Mouse (Mus musculus) myocyte (in vitro differentiated cells): ENCODE data around the gene Gmppa. TPM values are rescaled to one million over a fixed set of nuclear protein-coding genes. Genes with fewer than 3 reads are reported as not detected.

Experiments used
- H3K27me3 ChIP-seq: one replicate; pipeline ENCODE4 v1.6.1; 2011; ENCODE audit not compliant: control insufficient read depth, insufficient read depth, insufficient read length
- H3K36me3 ChIP-seq: one replicate; pipeline ENCODE4 v1.6.1; 2011; ENCODE audit not compliant: control insufficient read depth, insufficient read depth
- H3K4me2 ChIP-seq: one replicate; pipeline ENCODE4 v1.6.1; 2011; ENCODE audit warnings: low read depth, control low read depth
- H3K4me3 ChIP-seq: one replicate; pipeline ENCODE4 v1.5.1; 2011; ENCODE audit warnings: mild to moderate bottlenecking, control low read depth, moderate library complexity
- H3K79me2 ChIP-seq: one replicate; pipeline ENCODE4 v1.6.1; 2011; ENCODE audit not compliant: control insufficient read depth, insufficient read depth
- H3ac ChIP-seq: one replicate; pipeline ENCODE4 v1.6.1; 2011; ENCODE audit not compliant: control insufficient read depth, insufficient read length
- CEBPB ChIP-seq: IDR thresholded peaks from 2 replicates; pipeline ENCODE4 v1.6.1; 2011; ENCODE audit warnings: mild to moderate bottlenecking, moderate library complexity; ENCODE audit not compliant: poor library complexity, insufficient read depth, severe bottlenecking
- E2F4 ChIP-seq: IDR thresholded peaks from one replicate; pipeline ENCODE4 v1.6.1; 2011; ENCODE audit warnings: mild to moderate bottlenecking, control low read depth, moderate library complexity; ENCODE audit not compliant: insufficient read depth
- MAX ChIP-seq: IDR thresholded peaks from one replicate; pipeline ENCODE4 v1.6.1; 2011; ENCODE audit warnings: low read depth, mild to moderate bottlenecking, control low read depth
- MYOD1 ChIP-seq, 3 experiments: IDR thresholded peaks; one replicate each; pipeline ENCODE4 v1.6.1; 2011; ENCODE audit warnings: control low read depth in 2 of 3, low read depth in 2 of 3, mild to moderate bottlenecking in 2 of 3, moderate library complexity in 1 of 3; ENCODE audit not compliant: insufficient read length in 2 of 3, control insufficient read depth in 1 of 3
- MYOG ChIP-seq, 3 experiments: IDR thresholded peaks; one replicate each; pipeline ENCODE4 v1.6.1; 2011; ENCODE audit warnings: control low read depth in 2 of 3, low read depth in 2 of 3, mild to moderate bottlenecking in 2 of 3; ENCODE audit not compliant: insufficient read length in 2 of 3, control insufficient read depth in 1 of 3, insufficient read depth in 1 of 3
- POLR2A ChIP-seq: IDR thresholded peaks from one replicate; pipeline ENCODE4 v1.6.1; 2011; ENCODE audit warnings: low read depth, mild to moderate bottlenecking, control low read depth, moderate library complexity; ENCODE audit not compliant: insufficient read length
- POLR2AphosphoS2 ChIP-seq: IDR thresholded peaks from one replicate; pipeline ENCODE4 v1.6.1; 2011; ENCODE audit warnings: low read depth, control low read depth; ENCODE audit not compliant: insufficient read length
- REST ChIP-seq: IDR thresholded peaks from one replicate; pipeline ENCODE4 v1.6.1; 2011; ENCODE audit warnings: mild to moderate bottlenecking, control low read depth, moderate library complexity; ENCODE audit not compliant: insufficient read depth, insufficient read length
- SRF ChIP-seq: IDR thresholded peaks from one replicate; pipeline ENCODE4 v1.6.1; 2011; ENCODE audit warnings: low read depth; ENCODE audit not compliant: control insufficient read depth, insufficient read length
- TCF12 ChIP-seq: IDR thresholded peaks from one replicate; pipeline ENCODE4 v1.6.1; 2011; ENCODE audit warnings: mild to moderate bottlenecking, control low read depth; ENCODE audit not compliant: poor library complexity, insufficient read depth, severe bottlenecking
- TCF3 ChIP-seq: IDR thresholded peaks from one replicate; pipeline ENCODE4 v1.6.1; 2011; ENCODE audit warnings: low read depth, control low read depth; ENCODE audit not compliant: insufficient read length
- USF1 ChIP-seq: IDR thresholded peaks from one replicate; pipeline ENCODE4 v1.6.1; 2011; ENCODE audit warnings: low read depth, mild to moderate bottlenecking, control low read depth, moderate library complexity
- polyA plus RNA-seq: library from polyadenylated mRNA; unstranded; fragments of >200 nt; fragmentation: generic; extraction: Trizol; gene quantifications from one replicate; pipeline ENCODE4 v1.2.1, GENCODE M21; 2012; ENCODE audit warnings: missing spikeins

Gmppa gene
- polyA plus RNA-seq, 1 experiment: 106 TPM

- no peaks in the 10 kb centered on the region for H3K27me3 ChIP-seq
- H3ac ChIP-seq: no peak overlapping the region
- H3K4me2 ChIP-seq: peak overlapping the region; percentile 64
- H3K4me3 ChIP-seq: peak overlapping the region; percentile 12
- H3K79me2 ChIP-seq: no peaks in the 10 kb centered on the region
- TF ChIP-seq MYOD1 (IDR thresholded peaks at IDR 0.05; ENCODE audit: control insufficient read depth in 1 of 3, insufficient read length in 2 of 3, low read depth in 2 of 3) (no peak), USF1 (no peak), REST (no peak), POLR2A (peak; percentile 21), TCF12 (no peak), E2F4 (no peak), CEBPB (no peak), TCF3 (no peak), POLR2AphosphoS2 (no peak)
- H3K36me3 ChIP-seq: no peaks in the 10 kb centered on the region
Observed at GRCm38 (mm10) chr1:75458025-75458788, 22.5 kb downstream of the Gmppa start.

GRCm38 (mm10) chr1:75458789-75459684 is 23.3 kb downstream of the Gmppa start:
- Histone ChIP-seq H3ac (no peak overlapping the region), H3K79me2 (no peaks in the 10 kb centered on the region), H3K36me3 (no peaks in the 10 kb centered on the region), H3K27me3 (no peaks in the 10 kb centered on the region), H3K4me3 (peak overlapping the region; percentile 12), H3K4me2 (peak overlapping the region; percentile 64)
- no peak for TF ChIP-seq USF1
- TF ChIP-seq E2F4: no peak
- TF ChIP-seq MAX: no peak
- no peak for TF ChIP-seq TCF3
- TF ChIP-seq MYOG (IDR thresholded peaks at IDR 0.05; ENCODE audit: control insufficient read depth in 1 of 3, insufficient read depth in 1 of 3, insufficient read length in 2 of 3, low read depth in 2 of 3): no peak

- Histone ChIP-seq H3K79me2 (no peaks in the 10 kb centered on the region), H3K27me3 (no peaks in the 10 kb centered on the region), H3ac (no peak overlapping the region), H3K4me3 (no peak overlapping the region), H3K36me3 (no peaks in the 10 kb centered on the region), H3K4me2 (no peak overlapping the region)
- no peak for TF ChIP-seq USF1
- TF ChIP-seq POLR2AphosphoS2: no peak
- no peak for TF ChIP-seq MYOG (IDR thresholded peaks at IDR 0.05; ENCODE audit: control insufficient read depth in 1 of 3, insufficient read depth in 1 of 3, insufficient read length in 2 of 3, low read depth in 2 of 3)
- no peak for TF ChIP-seq MAX
- no peak for TF ChIP-seq SRF
- no peak for TF ChIP-seq CEBPB
- no peak for TF ChIP-seq MYOD1 (IDR thresholded peaks at IDR 0.05; ENCODE audit: control insufficient read depth in 1 of 3, insufficient read length in 2 of 3, low read depth in 2 of 3)
- no peak for TF ChIP-seq E2F4
- no peak for TF ChIP-seq REST
- TF ChIP-seq POLR2A: no peak
- TF ChIP-seq TCF3: no peak
- no peak for TF ChIP-seq TCF12
Observed at GRCm38 (mm10) chr1:75460297-75460696, 24.6 kb downstream of the Gmppa start.

- Histone ChIP-seq H3ac (no peak overlapping the region), H3K4me2 (no peak overlapping the region), H3K36me3 (no peaks in the 10 kb centered on the region), H3K79me2 (no peaks in the 10 kb centered on the region), H3K27me3 (no peaks in the 10 kb centered on the region), H3K4me3 (no peak overlapping the region)
- no peak for TF ChIP-seq TCF12
- no peak for TF ChIP-seq MAX
- no peak for TF ChIP-seq CEBPB
- TF ChIP-seq REST: no peak
- TF ChIP-seq E2F4: no peak
Observed at GRCm38 (mm10) chr1:75462636-75463035, 26.9 kb downstream of the Gmppa start.
